Mouse (Mus musculus) spleen, adult 18-20 months (tissue): Measurements from ENCODE around the gene Trp63.

ENCODE experiments used
- DNase-seq, 2 experiments: peaks; one replicate each; pipeline ENCODE4 v3.0.0; 2022; ENCODE audit warnings: mixed read lengths in 2 of 2

Trp63 gene

GRCm38 (mm10) chr16:25784246-25784645, 100.7 kb downstream of the Trp63 start:
- DNase-seq: no peak

DNA sequence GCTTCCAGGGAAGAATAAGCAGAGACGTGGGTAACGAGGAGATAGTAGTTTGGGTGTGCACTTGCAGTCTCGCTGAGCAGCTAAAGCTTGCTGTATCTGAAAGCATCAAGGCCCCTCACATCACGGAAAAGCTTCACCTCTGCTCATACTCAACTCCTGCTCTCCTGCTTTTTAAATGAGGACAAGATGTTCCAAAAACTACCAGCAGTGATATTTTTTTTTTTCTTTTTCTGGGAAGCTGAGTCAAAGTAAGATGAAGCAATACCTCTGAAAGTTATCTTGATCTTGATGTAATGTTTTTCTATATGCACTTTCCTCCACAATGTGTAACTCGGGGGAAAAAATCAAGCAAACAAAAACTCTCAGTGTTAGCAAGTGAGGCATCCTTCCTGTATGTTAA, 102.9 kb downstream of the Trp63 start:
- no peak for DNase-seq

- DNase-seq: no peak
Measured at GRCm38 (mm10) chr16:25792640-25793266, 109.2 kb downstream of the Trp63 start.

GRCm38 (mm10) chr16:25797732-25798294, 114.2 kb downstream of the Trp63 start:
- DNase-seq: no peak

- DNase-seq: no peak
Measured at GRCm38 (mm10) chr16:25799618-25800017, 116.1 kb downstream of the Trp63 start.

- DNase-seq: no peak
Measured at GRCm38 (mm10) chr16:25804955-25805354, 121.4 kb downstream of the Trp63 start.

DNA sequence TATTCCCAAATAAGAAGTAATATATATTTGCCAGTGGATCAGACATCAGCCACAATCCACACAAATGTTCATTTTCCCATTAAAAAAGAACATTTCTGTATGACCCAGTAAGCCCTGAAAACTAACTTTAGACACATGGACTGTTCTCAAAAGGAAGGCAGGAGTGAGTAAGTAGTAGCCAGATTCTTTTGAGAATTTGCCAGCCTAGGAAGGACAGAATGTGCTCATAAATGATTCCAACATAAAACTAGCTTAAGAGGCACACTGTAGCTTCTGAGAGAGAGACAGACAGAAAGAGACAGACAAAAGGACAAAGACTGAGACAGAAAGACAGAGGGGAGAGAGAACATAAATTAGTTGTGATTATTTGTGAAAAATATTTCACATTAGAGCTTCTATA, 123.6 kb downstream of the Trp63 start:
- no peak for DNase-seq

DNA sequence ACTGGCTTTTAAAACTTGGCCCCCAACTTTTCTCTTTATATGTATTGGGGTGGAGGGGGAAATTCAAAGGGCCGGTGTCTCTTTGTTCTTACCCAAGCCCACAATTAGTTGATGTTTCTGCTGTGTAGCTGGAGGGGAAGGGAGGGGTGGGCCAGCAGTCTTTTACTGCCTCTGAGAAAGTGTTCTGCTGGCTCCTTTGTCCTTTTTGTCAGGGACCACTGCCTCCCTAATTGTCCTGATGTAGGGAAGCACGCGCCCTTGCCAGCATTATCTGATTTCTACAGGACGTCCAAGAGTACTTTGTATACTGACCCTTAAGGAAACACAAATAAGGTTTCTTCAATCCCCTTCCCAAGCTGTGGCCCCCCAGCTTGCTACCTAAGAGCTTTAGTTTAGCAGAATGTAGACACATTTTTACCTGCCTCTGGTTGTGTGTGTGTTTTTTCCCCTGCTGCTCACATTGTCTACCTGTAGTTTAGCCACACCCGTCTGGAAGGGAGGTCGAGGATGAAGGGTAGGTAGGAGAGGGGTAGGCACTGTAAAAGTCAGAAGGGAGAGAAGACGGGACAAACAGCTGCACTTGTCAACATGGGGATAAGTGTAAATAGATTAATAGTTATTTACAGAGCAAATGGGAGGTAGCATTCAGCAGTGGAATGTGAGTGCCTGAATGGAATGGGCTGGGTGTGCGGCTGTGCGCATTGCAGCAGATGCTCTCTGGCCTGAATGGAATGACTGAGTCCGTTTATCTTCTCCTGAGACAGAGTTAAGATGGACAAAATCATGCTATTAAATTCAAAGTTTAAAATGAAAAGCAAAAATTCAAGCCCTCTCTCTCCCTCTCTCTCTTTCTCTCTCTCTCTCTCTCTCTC, 134.4 kb downstream of the Trp63 start:
- no peak for DNase-seq

- no peak for DNase-seq
Measured at GRCm38 (mm10) chr16:25826016-25826415, 142.5 kb downstream of the Trp63 start.

- DNase-seq: no peak
Measured at GRCm38 (mm10) chr16:25832576-25832975, 149.0 kb downstream of the Trp63 start.

GRCm38 (mm10) chr16:25835301-25835700, 151.7 kb downstream of the Trp63 start:
- DNase-seq: no peak

DNA sequence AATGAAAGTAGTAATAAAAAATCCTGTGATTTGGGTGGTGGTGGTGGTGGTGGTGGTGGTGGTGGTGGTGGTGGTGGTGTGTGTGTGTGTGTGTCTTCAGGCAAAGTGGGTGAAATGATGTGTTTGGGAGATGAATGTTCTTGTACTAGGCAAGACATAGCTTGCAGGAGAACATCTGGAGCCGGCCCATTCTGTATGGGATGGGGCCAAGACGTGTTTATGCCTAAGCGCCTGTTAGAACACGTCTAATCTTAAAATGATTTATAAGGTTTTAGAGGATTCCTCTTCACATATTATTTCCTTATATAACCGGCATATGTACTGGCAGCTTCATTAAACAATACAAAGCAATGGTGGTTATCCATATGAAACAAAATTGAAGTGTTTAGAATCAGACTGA, 152.2 kb downstream of the Trp63 start:
- DNase-seq: no peak

- no peak for DNase-seq
Measured at GRCm38 (mm10) chr16:25842996-25843395, 159.4 kb downstream of the Trp63 start.

GRCm38 (mm10) chr16:25843625-25844024, 160.1 kb downstream of the Trp63 start:
- no peak for DNase-seq

GRCm38 (mm10) chr16:25846611-25847010, 163.0 kb downstream of the Trp63 start:
- no peak for DNase-seq

GRCm38 (mm10) chr16:25848474-25848873, 164.9 kb downstream of the Trp63 start:
- DNase-seq: no peak

GRCm38 (mm10) chr16:25849593-25850464, 166.3 kb downstream of the Trp63 start:
- DNase-seq: no peak

DNA sequence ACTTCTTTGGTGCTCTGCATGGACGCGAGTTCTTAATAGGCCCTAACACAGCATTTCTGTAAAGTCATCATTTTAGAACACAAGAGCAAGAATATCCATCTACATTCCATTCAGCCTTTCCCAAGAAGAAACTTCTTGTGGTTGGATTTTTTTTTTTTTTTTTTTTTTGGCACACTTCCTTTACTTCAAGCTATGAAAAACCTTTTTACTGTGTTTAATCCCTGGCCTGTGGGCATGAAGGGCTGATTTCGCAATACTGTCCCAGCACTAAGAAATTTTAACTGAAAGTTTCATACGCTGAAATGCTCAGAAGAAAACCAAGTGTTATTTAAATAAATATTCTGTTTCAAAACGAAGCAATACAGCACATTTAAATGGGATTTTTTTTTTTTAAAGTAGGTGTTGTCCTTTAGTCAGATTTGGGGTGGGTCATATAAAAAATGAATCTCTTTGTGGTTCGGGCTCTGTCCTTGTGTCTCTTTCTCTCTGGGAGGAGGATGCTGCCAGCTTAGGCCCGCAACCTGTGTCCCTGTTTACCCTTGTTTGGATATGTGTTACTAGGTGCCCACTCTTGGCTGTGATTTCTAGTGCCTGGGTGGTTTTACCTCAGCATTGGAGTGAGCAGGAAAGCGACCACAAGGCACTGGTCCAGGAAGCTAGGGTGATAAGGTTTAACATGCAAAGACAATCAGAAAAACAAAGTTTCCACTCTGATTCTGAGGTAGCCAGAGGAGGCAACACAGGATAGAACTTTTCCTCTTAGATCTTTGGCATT, 177.4 kb downstream of the Trp63 start:
- no peak for DNase-seq

- no peak for DNase-seq
Measured at GRCm38 (mm10) chr16:25865096-25865869, 181.7 kb downstream of the Trp63 start.

GRCm38 (mm10) chr16:25871503-25871902, 187.9 kb downstream of the Trp63 start:
- no peak for DNase-seq

DNA sequence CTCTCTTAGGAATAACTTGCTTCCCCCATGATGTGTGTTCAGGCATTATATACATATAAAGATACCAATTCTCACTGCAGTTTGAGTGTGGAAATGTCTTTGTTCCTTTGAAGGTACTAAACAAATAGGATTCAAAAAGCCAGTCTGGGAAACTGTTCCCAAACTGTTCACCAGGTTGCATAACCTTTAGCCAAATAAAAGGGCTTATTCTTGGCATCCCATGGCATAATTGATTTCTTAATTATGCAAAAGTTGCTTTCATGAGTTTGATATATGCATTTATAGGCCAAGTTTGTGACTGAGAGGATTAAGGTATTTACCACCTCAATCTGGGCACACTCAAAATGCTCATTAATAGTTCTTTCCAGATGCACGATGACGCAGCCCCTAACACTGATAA, 192.1 kb downstream of the Trp63 start:
- DNase-seq: no peak
